Mouse (Mus musculus): Measurements from ENCODE around the gene Plce1.

Plce1 gene

DNA sequence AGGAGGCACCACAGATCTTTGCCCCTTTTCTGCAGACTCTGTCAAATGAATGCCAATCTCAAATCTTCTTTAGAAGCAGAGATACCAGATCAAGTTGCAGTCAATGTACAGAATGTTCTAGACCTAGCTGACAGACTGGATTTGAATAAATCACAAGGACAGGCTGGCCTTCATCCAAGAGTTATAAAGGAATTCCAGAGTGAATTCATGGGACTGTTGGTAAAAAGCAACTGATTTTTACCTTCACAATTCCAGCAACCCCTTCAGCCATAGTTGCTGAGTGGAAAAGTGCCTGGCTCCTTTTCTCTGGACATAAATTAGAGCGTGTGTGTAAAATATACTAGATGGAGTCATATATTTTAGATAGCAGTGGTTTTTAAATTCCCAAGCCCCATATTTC is 102.0 kb downstream of the Plce1 start:
- in situ Hi-C loops (cut with MboI, MseI) = no loop called here

DNA sequence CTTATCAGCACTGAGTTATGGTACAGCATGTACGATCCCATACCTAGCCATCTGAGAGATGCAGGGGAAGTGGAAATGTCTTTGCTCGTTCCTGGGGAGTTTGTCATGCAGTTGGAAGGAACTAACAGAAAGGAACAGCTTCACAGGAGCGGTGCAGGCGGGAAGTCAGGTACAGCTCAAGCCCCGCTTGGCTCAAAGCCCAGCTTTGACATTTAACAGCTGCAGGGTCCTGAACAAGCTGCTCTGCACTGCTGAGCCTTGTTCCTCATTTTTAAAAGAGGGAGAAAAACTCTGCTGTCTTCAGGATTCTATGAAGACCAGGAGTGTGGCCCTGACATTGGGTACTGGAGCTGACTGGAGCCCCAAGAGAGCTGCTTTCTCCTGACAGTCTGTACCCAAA is 106.7 kb downstream of the Plce1 start:
- in situ Hi-C loops (cut with MboI, MseI) = no loop called here

DNA sequence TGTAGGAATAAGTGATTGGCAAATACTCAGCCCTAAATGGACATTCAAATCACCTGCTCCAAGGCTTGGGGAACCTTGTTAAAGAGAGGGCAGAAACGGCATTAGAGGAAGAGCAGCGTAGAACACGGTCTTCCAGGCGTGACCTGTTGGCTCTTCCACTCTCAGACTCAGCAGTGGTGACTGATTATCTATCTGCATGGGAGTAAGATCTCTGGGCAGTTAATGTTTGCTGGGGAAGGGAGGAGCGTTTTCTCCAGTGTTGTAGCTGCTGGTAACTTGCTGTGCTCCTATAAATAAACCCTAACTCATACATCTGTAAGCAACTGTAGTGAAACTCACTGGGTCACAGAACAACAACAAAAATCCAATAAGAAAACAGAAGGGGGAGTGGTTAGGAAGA is 108.6 kb downstream of the Plce1 start:
- in situ Hi-C loops (cut with MboI, MseI) = no loop called here

DNA sequence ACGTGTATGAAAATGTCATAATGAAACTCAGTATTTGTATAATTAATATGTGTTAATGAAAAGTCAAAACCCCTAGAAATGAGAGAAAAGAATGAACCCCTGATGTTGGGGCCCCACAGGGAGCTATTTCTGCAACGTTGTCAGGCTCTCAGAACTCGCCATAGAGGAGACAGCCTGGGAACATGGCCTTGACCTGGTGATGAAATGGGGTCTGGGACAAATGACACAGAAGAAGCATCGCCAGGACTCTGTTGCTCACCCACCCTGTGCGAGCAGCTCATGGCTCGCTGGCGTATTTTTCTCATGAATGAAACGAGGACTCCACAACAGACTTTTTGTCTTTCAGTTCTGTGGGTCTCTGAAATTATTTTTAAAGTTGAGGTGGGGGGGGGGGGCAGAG is 109.0 kb downstream of the Plce1 start:
- in situ Hi-C loops (cut with MboI, MseI) = no loop called here

DNA sequence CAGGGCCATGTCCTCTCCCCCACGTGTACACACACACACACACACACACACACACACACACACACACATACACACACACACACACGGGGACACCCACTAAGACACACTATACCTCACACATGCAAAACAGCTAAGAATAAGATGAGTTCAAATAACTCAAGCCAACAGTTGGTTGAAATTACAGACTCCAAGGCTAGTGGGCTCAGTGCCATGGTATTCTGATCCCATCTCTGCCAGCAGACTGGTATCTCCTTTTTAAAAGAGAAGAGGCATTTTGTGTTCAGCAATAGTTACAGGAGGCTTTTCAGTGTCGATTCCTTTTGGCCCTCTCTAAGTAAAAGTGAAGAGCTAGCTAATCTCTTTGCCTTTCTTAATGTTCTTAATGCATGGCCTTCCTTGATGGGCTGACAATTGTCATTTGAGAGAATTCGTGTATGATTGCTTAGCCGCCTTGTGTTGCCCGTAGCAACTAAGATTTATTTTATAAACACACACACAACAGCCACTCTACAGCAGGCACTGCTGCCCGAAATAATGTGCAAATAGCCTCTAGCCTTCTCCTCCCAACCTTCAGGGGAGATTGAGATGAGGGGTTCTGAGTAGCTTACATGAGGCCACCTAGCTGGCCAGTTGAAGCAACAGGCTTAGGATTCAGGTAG is 111.8 kb downstream of the Plce1 start:
- in situ Hi-C loops (cut with MboI, MseI) = no loop called here

DNA sequence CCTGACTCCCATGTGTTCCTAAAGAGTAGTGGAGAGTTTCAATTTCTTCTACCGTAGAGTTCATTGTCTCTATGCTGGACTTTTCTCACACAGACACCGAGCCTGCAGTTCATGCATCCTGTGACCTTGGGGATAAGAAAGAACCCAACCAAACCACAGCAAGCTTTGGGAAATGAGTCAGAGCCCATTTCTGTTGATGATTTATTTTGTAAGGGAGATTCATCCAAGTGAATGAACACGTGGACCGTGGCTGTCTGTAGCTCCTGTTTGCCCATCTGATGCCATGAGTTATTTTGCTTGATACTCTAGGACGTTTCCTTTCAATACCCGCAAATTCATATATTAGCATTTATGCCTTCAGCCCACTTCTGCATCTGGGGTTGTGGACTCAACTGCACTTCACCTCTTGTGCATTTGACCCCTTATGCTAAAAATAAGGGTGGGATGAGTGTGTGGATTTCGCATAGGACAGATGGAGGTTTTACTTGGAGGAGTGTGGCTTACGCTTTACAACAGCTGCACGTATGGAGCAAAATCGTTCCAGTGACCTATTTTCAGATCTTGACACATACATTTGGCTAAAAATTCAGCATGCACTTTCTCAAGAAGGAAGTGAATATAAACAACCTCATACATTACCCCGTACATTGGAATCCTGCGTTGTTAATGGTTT is 112.5 kb downstream of the Plce1 start:
- in situ Hi-C loops (cut with MboI, MseI) = no loop called here

DNA sequence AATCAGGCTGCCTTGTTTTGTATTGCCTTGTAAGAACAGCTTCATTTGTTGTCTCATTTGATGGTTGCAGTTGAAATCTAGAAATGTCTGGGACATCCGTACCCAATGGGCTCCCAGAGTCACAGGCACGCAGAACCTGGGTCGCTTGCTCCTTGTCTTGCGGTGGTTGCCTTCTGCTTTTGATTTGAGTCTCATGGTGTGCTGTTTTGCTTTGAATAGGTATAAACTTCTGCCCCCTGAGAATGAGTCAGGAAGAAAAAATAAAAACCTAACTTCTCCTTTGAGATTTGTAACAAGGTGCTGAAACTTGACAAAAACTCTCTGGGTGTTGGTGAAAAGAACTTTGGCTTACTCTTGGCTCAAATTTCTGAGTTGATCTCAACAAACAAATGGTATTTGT is 115.2 kb downstream of the Plce1 start:
- in situ Hi-C loops (cut with MboI, MseI) = no loop called here

DNA sequence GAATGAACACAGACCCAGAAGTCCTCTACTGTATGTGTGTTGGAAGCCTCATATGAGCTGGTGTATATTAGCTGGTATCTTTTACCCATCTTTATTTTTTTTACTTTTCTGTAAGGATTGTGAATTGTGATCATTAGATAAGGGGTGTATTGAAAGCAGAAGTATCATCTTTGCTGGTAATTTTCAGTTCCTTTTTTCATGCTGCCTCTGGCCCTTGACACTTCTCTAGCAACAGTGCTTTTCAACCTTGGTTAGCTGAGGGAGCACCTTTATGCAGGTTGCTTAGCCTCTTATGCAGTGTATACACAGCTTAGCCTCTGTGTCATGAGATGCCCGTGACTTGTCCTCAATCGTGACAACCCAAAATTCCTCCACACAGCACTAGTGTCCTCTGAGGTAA is 116.5 kb downstream of the Plce1 start:
- in situ Hi-C loops (cut with MboI, MseI) = no loop called here

DNA sequence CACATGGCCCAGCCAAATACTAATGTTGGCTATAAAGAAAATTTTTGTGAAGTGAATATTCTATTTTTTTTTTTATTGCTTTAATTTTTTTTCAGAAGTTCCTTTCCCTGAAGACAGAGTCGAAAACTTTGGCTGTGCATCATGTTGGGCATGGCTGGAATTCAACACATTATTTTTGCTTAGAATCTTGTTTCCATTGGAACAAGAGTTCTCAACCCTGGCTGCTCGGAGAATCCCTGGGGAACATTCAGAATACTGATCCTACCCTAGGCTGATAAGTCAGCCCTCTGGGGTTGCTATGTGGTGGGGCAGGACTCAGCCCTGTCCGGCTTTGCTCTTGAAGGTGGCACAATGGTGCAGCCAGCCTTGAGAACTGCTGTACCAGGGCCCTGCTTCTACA is 118.1 kb downstream of the Plce1 start:
- in situ Hi-C loops (cut with MboI, MseI) = no loop called here

DNA sequence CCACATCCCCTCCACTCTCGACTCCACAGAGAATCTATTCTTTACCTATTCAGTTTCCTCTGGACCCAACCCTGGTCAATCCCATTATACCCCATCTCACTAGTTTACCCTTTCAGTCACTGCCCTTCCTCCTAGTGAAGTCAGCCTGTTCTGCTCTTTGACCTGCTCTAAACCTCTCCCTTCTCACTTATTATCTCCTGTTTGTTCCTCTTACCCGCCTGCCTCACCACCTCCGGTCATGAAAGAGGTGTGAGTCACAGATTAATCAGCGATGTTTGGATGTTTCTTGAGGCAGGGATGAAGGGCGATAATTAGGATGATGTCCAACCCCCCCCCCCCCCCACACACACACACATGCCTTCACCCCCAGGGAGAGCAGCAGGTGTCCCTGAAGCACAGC is 120.2 kb downstream of the Plce1 start:
- in situ Hi-C loops (cut with MboI, MseI) = no loop called here

DNA sequence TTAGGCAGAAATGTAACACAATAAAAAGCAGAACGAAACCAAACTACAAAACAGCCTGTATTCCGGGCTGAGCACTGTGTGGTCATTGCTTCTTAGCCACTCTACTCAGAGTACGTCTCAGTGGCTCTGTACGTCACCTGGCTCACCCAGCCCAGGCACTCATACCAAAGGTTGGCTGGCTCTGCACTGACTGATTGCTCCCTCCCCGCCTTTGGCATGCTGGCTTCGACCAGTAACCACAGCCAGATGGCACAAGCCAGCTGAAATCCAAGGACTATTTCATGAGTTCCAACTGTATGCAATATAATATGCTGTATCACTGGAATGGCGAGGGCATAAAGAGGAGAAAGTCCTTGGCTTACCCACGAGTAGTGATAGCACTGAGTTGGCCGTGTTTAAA is 121.9 kb downstream of the Plce1 start:
- in situ Hi-C loops (cut with MboI, MseI) = no loop called here

DNA sequence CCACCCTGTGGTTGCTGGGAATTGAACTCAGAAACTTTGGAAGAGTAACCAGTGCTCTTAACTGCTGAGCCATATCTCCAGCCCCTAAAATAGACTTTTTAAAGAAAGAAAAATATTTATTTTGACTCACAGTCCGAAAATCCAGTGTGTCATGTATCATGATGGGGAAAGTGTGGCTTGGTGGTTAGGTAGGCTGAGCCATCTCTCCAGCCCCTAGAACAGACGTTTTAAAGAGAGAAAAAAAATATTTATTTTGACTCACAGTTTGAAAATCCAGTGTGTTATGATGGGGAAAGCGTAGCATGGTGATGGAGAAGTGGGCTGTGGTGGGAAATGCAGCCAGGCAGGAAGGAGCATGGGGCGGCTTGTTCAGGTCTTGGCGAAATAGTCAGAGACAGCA is 126.3 kb downstream of the Plce1 start:
- in situ Hi-C loops (cut with MboI, MseI) = no loop called here

DNA sequence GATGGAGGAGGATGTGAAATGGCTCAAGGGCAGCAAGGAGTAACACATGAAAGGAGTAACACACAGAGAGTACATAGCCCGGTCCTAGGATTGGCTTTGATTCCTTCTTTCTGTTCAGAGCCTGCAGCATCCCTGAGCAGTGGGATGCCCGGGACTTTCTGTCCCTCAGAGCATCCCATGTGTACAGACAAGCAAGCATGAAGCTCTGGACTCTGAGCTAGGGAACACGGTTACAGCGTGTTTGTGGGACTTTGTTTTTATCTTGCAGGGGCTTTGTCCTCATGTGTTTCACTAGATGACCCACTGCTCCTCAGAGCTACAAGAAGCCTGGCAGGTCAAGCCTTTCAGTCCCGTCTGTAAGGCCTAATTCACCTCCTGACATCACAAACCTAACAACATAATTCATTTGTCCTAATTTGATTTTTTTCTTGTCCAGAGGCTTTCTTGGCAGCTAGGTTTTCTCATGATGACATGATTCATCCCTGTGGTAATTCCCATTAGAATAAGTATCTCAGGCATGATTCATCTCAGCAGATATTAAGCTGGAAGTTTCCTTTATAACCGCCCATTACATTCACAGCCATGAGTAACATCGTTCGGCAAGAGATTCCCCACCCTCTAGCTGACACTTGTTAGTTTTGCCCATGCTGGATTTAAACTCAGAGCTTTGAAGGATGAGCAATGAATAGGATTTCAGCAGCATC is 128.2 kb downstream of the Plce1 start:
- in situ Hi-C loops (cut with MboI, MseI) = no loop called here

DNA sequence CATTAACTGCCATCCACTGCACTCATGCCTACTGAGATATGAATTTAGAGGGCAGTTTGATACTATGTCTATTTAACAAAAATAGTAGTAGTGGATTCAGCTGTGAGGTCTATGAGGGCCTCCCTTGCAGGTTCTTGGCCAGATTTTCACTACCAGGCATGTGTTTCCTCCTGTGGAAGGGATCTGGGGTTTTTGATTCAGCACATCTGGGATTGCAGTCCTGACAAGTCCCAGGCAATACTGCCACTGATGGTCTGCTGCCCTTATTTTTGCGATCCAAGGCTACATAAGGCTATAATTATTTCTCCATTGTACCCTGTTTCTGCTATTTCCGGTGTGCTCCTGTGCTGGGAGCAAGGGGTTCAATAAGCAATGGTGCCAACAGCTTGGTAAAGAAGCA is 129.4 kb downstream of the Plce1 start:
- in situ Hi-C loops (cut with MboI, MseI) = no loop called here

DNA sequence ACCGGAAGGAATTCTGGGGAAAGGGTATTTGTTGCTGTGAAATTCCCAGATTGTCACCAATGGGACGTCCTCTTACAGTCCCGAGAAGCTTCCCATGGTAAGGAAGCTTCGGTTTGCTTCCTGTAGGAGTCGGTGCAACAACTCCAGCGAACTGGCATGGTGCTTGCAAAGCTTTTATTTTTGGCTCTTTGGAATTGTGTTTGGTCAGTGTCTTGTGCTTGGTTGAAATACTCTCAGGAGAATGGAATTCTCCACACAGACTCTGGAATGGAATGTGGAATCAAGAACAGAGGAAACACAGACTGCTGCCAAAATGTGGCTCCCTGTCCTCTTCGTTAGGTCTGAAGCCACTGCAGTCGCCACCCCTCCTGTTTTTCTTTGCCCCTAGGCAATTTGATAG is 129.9 kb downstream of the Plce1 start:
- in situ Hi-C loops (cut with MboI, MseI) = no loop called here

DNA sequence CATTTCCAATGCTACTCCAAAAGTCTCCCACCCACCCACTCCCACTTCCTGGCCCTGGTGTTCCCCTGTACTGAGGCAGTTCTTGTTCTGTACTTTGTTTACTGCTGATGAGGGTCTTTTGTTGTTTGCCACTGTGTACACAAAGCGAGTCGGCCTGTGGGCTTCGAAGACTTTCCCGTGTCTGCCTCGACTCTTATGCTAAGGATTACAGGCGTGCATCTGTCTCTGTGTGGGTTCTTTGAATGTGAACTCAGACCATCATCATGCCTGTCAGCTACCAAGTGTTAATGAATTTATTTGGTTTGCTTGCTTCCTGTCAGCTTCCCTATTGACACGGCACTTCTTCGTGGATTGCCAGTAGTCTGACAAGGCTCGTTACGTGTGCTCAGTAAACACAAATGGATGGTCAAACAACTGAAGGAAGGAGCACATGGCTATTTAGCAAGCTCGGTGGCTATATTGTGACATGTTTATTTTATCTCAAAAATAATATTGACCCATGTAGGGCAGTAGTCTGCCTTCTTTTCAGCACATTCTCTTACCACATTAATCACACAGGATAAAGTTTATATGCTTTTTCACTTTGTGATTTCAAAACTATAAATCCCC is 133.3 kb downstream of the Plce1 start:
- in situ Hi-C loops (cut with MboI, MseI) = no loop called here

DNA sequence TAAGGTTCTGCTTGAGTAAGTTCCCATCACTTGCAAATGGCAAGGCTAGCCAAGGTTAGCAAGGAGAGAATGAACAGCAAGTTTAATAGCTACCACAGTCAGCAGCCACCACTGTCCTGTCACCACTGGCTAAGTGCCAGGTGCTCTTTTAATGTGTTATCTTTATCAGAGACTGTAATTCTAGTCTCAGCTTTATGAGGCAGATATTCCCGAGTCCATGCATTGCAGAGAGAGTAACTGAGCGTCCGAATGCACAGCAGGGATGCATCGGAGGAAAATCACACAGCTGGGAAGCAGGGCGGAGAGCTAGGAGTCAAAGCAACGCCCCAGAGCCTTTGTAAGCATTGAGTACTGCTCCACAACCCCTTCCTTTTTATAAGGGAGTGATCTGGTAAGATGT is 134.4 kb downstream of the Plce1 start:
- in situ Hi-C loops (cut with MboI, MseI) = no loop called here

DNA sequence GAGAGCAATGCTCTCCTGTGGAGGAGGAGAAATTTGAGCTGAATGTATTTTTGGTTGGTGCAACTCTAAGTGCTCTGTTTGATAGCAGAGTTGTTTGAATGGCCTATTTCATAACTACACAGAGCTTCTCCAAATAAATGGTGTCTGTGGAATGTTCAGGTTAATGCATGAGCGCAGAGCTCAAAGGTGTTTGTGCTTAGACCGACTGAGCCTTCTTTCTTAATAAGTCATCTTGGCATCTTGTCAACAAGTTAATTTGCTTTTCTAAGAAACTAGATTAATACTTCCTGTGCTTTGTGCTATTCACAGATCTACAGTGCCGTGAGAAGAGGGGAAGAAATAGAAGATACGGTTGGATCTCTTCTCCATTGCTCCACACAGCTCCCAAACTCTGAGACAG is 139.2 kb downstream of the Plce1 start:
- in situ Hi-C loops (cut with MboI, MseI) = no loop called here

DNA sequence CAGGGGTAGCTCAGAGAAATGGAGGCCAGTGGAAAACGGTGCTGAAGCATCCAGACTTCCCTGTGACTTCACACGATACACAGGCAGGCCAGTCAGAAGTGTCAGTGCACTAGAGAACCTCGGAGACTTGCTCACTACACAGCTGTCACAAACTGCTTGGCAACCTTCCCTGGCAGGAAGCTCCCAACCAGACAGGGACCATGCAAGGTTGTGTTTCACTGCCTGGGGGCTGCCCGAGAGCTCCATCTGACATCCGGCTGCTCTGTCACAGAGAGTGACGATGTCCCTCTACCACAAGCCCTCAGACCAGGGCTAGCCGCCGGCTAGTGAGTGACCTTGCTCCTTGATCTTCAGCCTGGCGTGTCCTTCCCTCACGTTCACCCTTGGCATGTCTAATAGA is 140.6 kb downstream of the Plce1 start:
- in situ Hi-C loops (cut with MboI, MseI) = no loop called here

DNA sequence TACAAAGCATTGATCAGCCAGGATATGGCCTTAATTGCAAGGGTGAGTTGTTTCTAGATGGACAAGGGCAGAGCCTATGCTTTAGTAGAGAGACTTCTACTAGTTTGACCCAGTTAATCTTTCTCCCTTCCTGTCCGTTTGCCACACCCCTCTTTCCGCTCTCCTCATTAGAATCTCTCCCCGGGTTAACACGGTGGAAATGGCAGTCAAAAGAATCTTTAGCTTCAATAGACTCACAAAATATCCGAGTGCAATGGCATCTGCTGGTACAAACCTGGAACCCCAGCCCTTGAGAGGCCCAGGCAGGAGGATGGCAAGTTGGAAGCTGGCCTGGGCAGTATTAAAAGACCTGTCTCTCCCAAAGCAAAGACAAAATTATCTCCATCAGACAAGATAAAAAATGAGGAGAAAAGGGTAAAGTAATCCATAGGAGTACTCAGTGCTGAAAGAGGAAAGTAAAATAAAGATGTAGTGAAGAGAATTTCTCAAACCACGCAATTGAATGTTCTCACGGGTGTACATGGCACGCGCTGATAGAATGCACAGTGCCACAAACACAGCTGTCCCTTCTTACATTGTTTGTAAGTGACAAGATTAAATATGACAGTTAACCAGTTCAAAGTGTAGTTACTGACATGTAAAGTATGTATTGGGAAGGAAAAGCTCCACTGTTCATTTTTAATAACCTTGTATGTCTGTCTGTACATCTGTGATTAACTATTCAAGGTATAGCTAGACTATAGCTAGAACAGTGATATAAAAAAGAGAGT is 145.5 kb downstream of the Plce1 start:
- in situ Hi-C loops (cut with MboI, MseI) = no loop called here

DNA sequence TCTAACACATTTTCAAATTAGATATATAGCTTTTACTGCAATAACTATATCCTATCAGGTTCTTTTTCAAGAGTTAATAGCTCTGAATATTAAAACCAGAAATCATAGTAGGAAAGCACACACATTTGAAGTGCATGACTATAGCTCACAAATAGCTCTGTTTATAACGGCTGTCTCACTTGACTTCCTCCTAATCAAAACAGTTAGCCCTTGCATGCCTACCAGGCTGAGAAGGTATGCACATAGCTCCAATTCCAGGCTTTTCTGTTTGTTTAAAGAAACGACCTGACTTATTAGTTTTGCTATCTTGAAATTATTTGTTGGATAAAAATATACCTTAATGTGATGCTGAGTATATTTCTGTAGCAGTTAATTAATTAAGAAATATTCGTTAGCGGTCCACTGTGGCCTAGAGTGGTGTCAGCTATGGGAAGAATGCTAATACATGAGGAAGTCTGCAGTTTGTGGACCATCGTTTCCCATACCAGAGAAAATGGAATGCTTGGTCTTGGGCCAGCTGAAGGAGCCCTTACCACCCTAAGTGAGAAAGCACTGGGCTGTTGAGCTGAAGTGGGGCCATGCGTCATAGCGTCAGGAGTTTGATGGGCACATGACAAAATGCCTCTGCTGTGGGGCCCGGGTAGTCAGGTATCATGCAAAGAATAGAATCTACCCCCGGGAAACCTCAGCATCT is 146.3 kb downstream of the Plce1 start:
- in situ Hi-C loops (cut with MboI, MseI) = no loop called here

All from T-helper 2 cell (primary cell).